Mouse (Mus musculus): ENCODE measurements around the gene Repin1. TPM values are rescaled to one million over a fixed set of nuclear protein-coding genes. Genes with fewer than 3 reads are reported as not detected.

The Repin1 gene
- polyA plus RNA-seq (2015; fragmentation: Nextera tagmentation; extraction: Ambion mirVana) = 48.9 and 50.4 TPM in 2 replicates

- H3K9me3 ChIP-seq = peaks cover 13% of the 10 kb centered on the region
- no peaks in the 10 kb centered on the region for H3K27me3 ChIP-seq (replicated peaks)
- peak within 1 kb of the TSS; percentile 86 for H3K9ac ChIP-seq
- WGBS = 4% methylated on average over 45 of the region's 45 CpGs
- H3K4me2 ChIP-seq = peak within 1 kb of the TSS; percentile 61
- peaks cover 27% of the 10 kb centered on the region for H3K36me3 ChIP-seq (replicated peaks)
- H3K27ac ChIP-seq = peak within 1 kb of the TSS; percentile 95
- peak within 1 kb of the TSS; percentile 81 for H3K4me3 ChIP-seq
- H3K4me1 ChIP-seq = peaks cover 18% of the 10 kb centered on the region
- ATAC-seq (replicated peaks) = peak; percentile 95
These were observed at the start of gene Repin1, which contains the start of gene Gm44965 for GRCm38 (mm10) chr6:48593158-48594042. Gene Repin1 (plus strand): TSS chr6:48593883. Gene Gm44965 (plus strand): TSS chr6:48593941.

GRCm38 (mm10) chr6:48545251-48545650 is 48.4 kb upstream of the Repin1 start:
- no peak overlapping the region for H3K4me3 ChIP-seq
- H3K27me3 ChIP-seq (replicated peaks) = no peaks in the 10 kb centered on the region
- no peaks in the 10 kb centered on the region for H3K4me1 ChIP-seq
- no peaks in the 10 kb centered on the region for H3K9me3 ChIP-seq
- H3K4me2 ChIP-seq = no peak overlapping the region
- WGBS = 72% methylated on average over 5 of the region's 5 CpGs
- no peak overlapping the region for H3K9ac ChIP-seq
- ATAC-seq (replicated peaks) = no peak
- peaks cover 12% of the 10 kb centered on the region for H3K36me3 ChIP-seq (replicated peaks)
- no peak overlapping the region for H3K27ac ChIP-seq

GRCm38 (mm10) chr6:48546271-48546670 is 47.4 kb upstream of the Repin1 start:
- H3K36me3 ChIP-seq (replicated peaks) = peaks cover 5% of the 10 kb centered on the region; the same call in 1 of the 2 replicates
- H3K4me1 ChIP-seq = no peaks in the 10 kb centered on the region
- no peak overlapping the region for H3K9ac ChIP-seq
- ATAC-seq (replicated peaks) = no peak
- no peaks in the 10 kb centered on the region; the same call in 1 of the 2 replicates for H3K27me3 ChIP-seq (replicated peaks)
- H3K4me3 ChIP-seq = no peak overlapping the region
- H3K4me2 ChIP-seq = no peak overlapping the region
- 78% methylated on average over 1 of the region's 1 CpGs for WGBS
- no peak overlapping the region for H3K27ac ChIP-seq
- H3K9me3 ChIP-seq = no peaks in the 10 kb centered on the region

- no peak for ATAC-seq (replicated peaks)
- Histone ChIP-seq H3K9ac (no peak overlapping the region), H3K9me3 (no peaks in the 10 kb centered on the region), H3K27me3 (replicated peaks) (no peaks in the 10 kb centered on the region; the same call in 1 of the 2 replicates), H3K4me2 (no peak overlapping the region), H3K27ac (no peak overlapping the region), H3K4me3 (no peak overlapping the region), H3K36me3 (replicated peaks) (0 out of 2 replicates have a peak, but pooled peaks cover 3% of the 10 kb centered on the region), H3K4me1 (no peaks in the 10 kb centered on the region)
- WGBS = 67% methylated on average over 4 of the region's 4 CpGs
These were observed 46.8 kb upstream of the Repin1 start for GRCm38 (mm10) chr6:48546858-48547257.

- 88% methylated on average over 6 of the region's 6 CpGs for WGBS
These were observed 45.4 kb upstream of the Repin1 start for GRCm38 (mm10) chr6:48548314-48548713.

GRCm38 (mm10) chr6:48552918-48553317 is 40.8 kb upstream of the Repin1 start:
- no peak overlapping the region for H3K4me3 ChIP-seq
- no peaks in the 10 kb centered on the region for H3K9me3 ChIP-seq
- peaks cover 3% of the 10 kb centered on the region; the same call in 1 of the 2 replicates for H3K36me3 ChIP-seq (replicated peaks)
- 0 out of 2 replicates have a peak overlapping the region, but pooled peaks have one; percentile 97 for H3K27ac ChIP-seq
- H3K4me1 ChIP-seq = peaks cover 21% of the 10 kb centered on the region
- H3K4me2 ChIP-seq = no peak overlapping the region
- 77% methylated on average over 4 of the region's 4 CpGs for WGBS
- H3K27me3 ChIP-seq (replicated peaks) = no peaks in the 10 kb centered on the region; the same call in 1 of the 2 replicates
- no peak overlapping the region for H3K9ac ChIP-seq
- no peak for ATAC-seq (replicated peaks)

More at GRCm38 (mm10) chr6:48548314-48548713, 45.4 kb upstream of the Repin1 start:
- Histone ChIP-seq H3K27me3 (replicated peaks) (no peaks in the 10 kb centered on the region; the same call in 1 of the 2 replicates), H3K4me2 (no peak overlapping the region), H3K4me3 (no peak overlapping the region), H3K36me3 (replicated peaks) (no peaks in the 10 kb centered on the region), H3K4me1 (no peaks in the 10 kb centered on the region), H3K27ac (no peak overlapping the region), H3K9ac (no peak overlapping the region), H3K9me3 (no peaks in the 10 kb centered on the region)
- ATAC-seq (replicated peaks) = no peak

- peak overlapping the region; percentile 97 for H3K27ac ChIP-seq
- WGBS = 77% methylated on average over 4 of the region's 4 CpGs
- no peaks in the 10 kb centered on the region; the same call in 1 of the 2 replicates for H3K27me3 ChIP-seq (replicated peaks)
- H3K4me2 ChIP-seq = peak overlapping the region; percentile 72
- H3K4me3 ChIP-seq = peak overlapping the region; percentile 48
- peaks cover 6% of the 10 kb centered on the region; the same call in 1 of the 2 replicates for H3K36me3 ChIP-seq (replicated peaks)
- peak overlapping the region; percentile 65 for H3K9ac ChIP-seq
- H3K4me1 ChIP-seq = peaks cover 21% of the 10 kb centered on the region
- H3K9me3 ChIP-seq = no peaks in the 10 kb centered on the region
- ATAC-seq (replicated peaks) = peak; percentile 18
These were observed 39.9 kb upstream of the Repin1 start for GRCm38 (mm10) chr6:48553819-48554218.

GRCm38 (mm10) chr6:48554280-48555103 is 39.2 kb upstream of the Repin1 start, which contains the start of gene Lrrc61:
Gene Lrrc61 (plus strand): TSS chr6:48554796.
- Histone ChIP-seq H3K9ac (peak within 1 kb of the TSS; percentile 65), H3K27me3 (replicated peaks) (no peaks in the 10 kb centered on the region; the same call in 1 of the 2 replicates), H3K4me1 (peaks cover 21% of the 10 kb centered on the region), H3K4me3 (peak within 1 kb of the TSS; percentile 48), H3K27ac (peak within 1 kb of the TSS; percentile 97), H3K36me3 (replicated peaks) (peaks cover 6% of the 10 kb centered on the region; the same call in 1 of the 2 replicates), H3K9me3 (no peaks in the 10 kb centered on the region), H3K4me2 (peak within 1 kb of the TSS; percentile 72)
- WGBS = under 1% methylated on average over 39 of the region's 39 CpGs
- ATAC-seq (replicated peaks) = peak; percentile 95

- Histone ChIP-seq H3K4me2 (peak overlapping the region; percentile 72), H3K27ac (peak overlapping the region; percentile 97), H3K4me3 (peak overlapping the region; percentile 48), H3K4me1 (peaks cover 21% of the 10 kb centered on the region), H3K27me3 (replicated peaks) (no peaks in the 10 kb centered on the region; the same call in 1 of the 2 replicates), H3K36me3 (replicated peaks) (peaks cover 6% of the 10 kb centered on the region; the same call in 1 of the 2 replicates), H3K9me3 (no peaks in the 10 kb centered on the region), H3K9ac (peak overlapping the region; percentile 65)
- peak; percentile 90 for ATAC-seq (replicated peaks)
- 27% methylated on average over 14 of the region's 14 CpGs for WGBS
These were observed 38.4 kb upstream of the Repin1 start for GRCm38 (mm10) chr6:48555104-48555890.

GRCm38 (mm10) chr6:48555956-48556355 is 37.7 kb upstream of the Repin1 start:
- no peak for ATAC-seq (replicated peaks)
- H3K36me3 ChIP-seq (replicated peaks) = peaks cover 9% of the 10 kb centered on the region; the same call in 1 of the 2 replicates
- peak overlapping the region; percentile 72 for H3K4me2 ChIP-seq
- H3K4me3 ChIP-seq = peak overlapping the region; percentile 48; the same call in 1 of the 2 replicates
- H3K27ac ChIP-seq = peak overlapping the region; percentile 97
- 100% methylated on average over 3 of the region's 3 CpGs for WGBS
- H3K9me3 ChIP-seq = no peaks in the 10 kb centered on the region
- no peak overlapping the region for H3K9ac ChIP-seq
- peaks cover 21% of the 10 kb centered on the region for H3K4me1 ChIP-seq
- H3K27me3 ChIP-seq (replicated peaks) = no peaks in the 10 kb centered on the region; the same call in 1 of the 2 replicates

- Histone ChIP-seq H3K9me3 (no peaks in the 10 kb centered on the region), H3K36me3 (replicated peaks) (0 out of 2 replicates have a peak, but pooled peaks cover 17% of the 10 kb centered on the region), H3K4me3 (no peak overlapping the region), H3K27ac (no peak overlapping the region), H3K27me3 (replicated peaks) (no peaks in the 10 kb centered on the region), H3K4me1 (no peaks in the 10 kb centered on the region), H3K4me2 (no peak overlapping the region), H3K9ac (no peak overlapping the region)
- WGBS = 97% methylated on average over 4 of the region's 4 CpGs
- no peak for ATAC-seq (replicated peaks)
These were observed 27.9 kb upstream of the Repin1 start for GRCm38 (mm10) chr6:48565693-48566310.
